Comparison of ENCODE assay signal across 22 mouse cellular contexts in genomic region chr12:108480704-108481365, GRCm38 (mm10).
DNase-seq lines count a peak whose midpoint lies in the region; ATAC-seq lines count a peak whose summit lies in the region.
"Had no signal": no experiment of that assay in that cellular context is flagged by ENCODE, and none has a peak within 500 bp of the region (broad histone marks: within the 10 kb centered on the region; RNA-seq: fewer than 3 reads in every experiment).

No protein-coding gene starts in this region.

- H3K36me3 ChIP-seq in forebrain, embryonic 11.5 days (ENCODE audit: control insufficient read depth, insufficient read depth, low read length): no peaks in the 10 kb centered on the region
- no peaks in the 10 kb centered on the region; the same call in 1 of the 2 replicates for H3K36me3 ChIP-seq in forebrain, embryonic 15.5 days
- H3K36me3 ChIP-seq in neural tube, embryonic 11.5 days (ENCODE audit: control insufficient read depth, insufficient read depth, low read length): peaks cover 4% of the 10 kb centered on the region; the same call in 1 of the 2 replicates
- H3K36me3 ChIP-seq in neural tube, embryonic 15.5 days: peaks cover 5% of the 10 kb centered on the region; the same call in 1 of the 2 replicates
- peaks cover 7% of the 10 kb centered on the region; the same call in 1 of the 2 replicates for H3K36me3 ChIP-seq in midbrain, embryonic 11.5 days (ENCODE audit: control insufficient read depth, insufficient read depth, low read length)
- H3K36me3 ChIP-seq: G1E; heart, embryonic 10.5 days; liver, embryonic 15.5 days had no signal

- H3K9me3 ChIP-seq in forebrain, embryonic 11.5 days (ENCODE audit: control insufficient read depth, low read length): no peaks in the 10 kb centered on the region
- no peaks in the 10 kb centered on the region for H3K9me3 ChIP-seq in forebrain, embryonic 15.5 days
- H3K9me3 ChIP-seq in neural tube, embryonic 11.5 days (ENCODE audit: control insufficient read depth, low read length): no peaks in the 10 kb centered on the region
- no peaks in the 10 kb centered on the region for H3K9me3 ChIP-seq in neural tube, embryonic 15.5 days (replicated peaks)
- H3K9me3 ChIP-seq in midbrain, embryonic 11.5 days (ENCODE audit: control insufficient read depth, low read length): no peaks in the 10 kb centered on the region
- H3K9me3 ChIP-seq: heart, embryonic 10.5 days; liver, embryonic 15.5 days had no signal

- peak overlapping the region; percentile 46; the same call in 1 of the 2 replicates for H3K27ac ChIP-seq in forebrain, embryonic 11.5 days (ENCODE audit: low read depth, low read length)
- no peak overlapping the region for H3K27ac ChIP-seq in forebrain, embryonic 15.5 days (replicated peaks)
- 0 out of 2 replicates have a peak overlapping the region, but pooled peaks have one; percentile 39 for H3K27ac ChIP-seq in neural tube, embryonic 11.5 days (ENCODE audit: low read depth, low read length)
- no peak overlapping the region for H3K27ac ChIP-seq in neural tube, embryonic 15.5 days (replicated peaks)
- peak overlapping the region; percentile 47 for H3K27ac ChIP-seq in midbrain, embryonic 11.5 days (ENCODE audit: low read depth, low read length)
- H3K27ac ChIP-seq: gastrocnemius, adult 2 months; heart, embryonic 10.5 days; liver, embryonic 15.5 days had no signal

- peaks cover 25% of the 10 kb centered on the region for H3K4me1 ChIP-seq in forebrain, embryonic 11.5 days (replicated peaks; ENCODE audit: control insufficient read depth, insufficient read depth, low read length)
- H3K4me1 ChIP-seq in forebrain, embryonic 15.5 days: peaks cover 19% of the 10 kb centered on the region
- H3K4me1 ChIP-seq in neural tube, embryonic 11.5 days (ENCODE audit: control insufficient read depth, insufficient read depth, low read length): peaks cover 16% of the 10 kb centered on the region; the same call in 1 of the 2 replicates
- peaks cover 17% of the 10 kb centered on the region for H3K4me1 ChIP-seq in neural tube, embryonic 15.5 days
- H3K4me1 ChIP-seq in midbrain, embryonic 11.5 days (ENCODE audit: control insufficient read depth, insufficient read depth, low read length): peaks cover 34% of the 10 kb centered on the region
- H3K4me1 ChIP-seq: liver, embryonic 15.5 days had no signal

- no peak overlapping the region for H3K4me3 ChIP-seq in forebrain, embryonic 11.5 days (ENCODE audit: low read depth, low read length)
- no peak overlapping the region for H3K4me3 ChIP-seq in forebrain, embryonic 15.5 days
- no peak overlapping the region for H3K4me3 ChIP-seq in neural tube, embryonic 11.5 days (ENCODE audit: low read depth, low read length)
- no peak overlapping the region for H3K4me3 ChIP-seq in neural tube, embryonic 15.5 days (replicated peaks)
- H3K4me3 ChIP-seq in midbrain, embryonic 11.5 days (ENCODE audit: low read depth, low read length): no peak overlapping the region
- H3K4me3 ChIP-seq: gastrocnemius, adult 2 months; heart, embryonic 10.5 days; liver, embryonic 15.5 days had no signal

- WGBS in forebrain, embryonic 11.5 days: 4% methylated on average over 9 of the region's 9 CpGs
- WGBS in forebrain, embryonic 15.5 days: 2% methylated on average over 9 of the region's 9 CpGs
- 18% methylated on average over 9 of the region's 9 CpGs for WGBS in neural tube, embryonic 11.5 days
- 8% methylated on average over 9 of the region's 9 CpGs for WGBS in neural tube, embryonic 15.5 days
- WGBS in midbrain, embryonic 11.5 days: 4% methylated on average over 9 of the region's 9 CpGs

- DNase-seq in forebrain, embryonic 11.5 days (ENCODE audit: low spot score): no peak
- DNase-seq in neural tube, embryonic 11.5 days (ENCODE audit: low spot score): no peak
- DNase-seq in midbrain, embryonic 11.5 days (ENCODE audit: low spot score, missing footprints): peak; percentile 89
- peak; percentile 62 for DNase-seq in retina, embryonic 14.5 days (ENCODE audit: low spot score)
- DNase-seq in layer of hippocampus, postnatal 36 days: no peak
- no peak for DNase-seq in layer of hippocampus, adult 9-11 months
- DNase-seq: adrenal gland, postnatal 14 days; cerebellum, adult 11 months; cerebellum, postnatal 14 days; gastrocnemius, adult 2 months; heart, postnatal 14 days; kidney, adult 8-10 months; kidney, postnatal 25 days; right cerebral cortex, postnatal 4 days; thymus, adult 2 months had no signal

- H3K9ac ChIP-seq in forebrain, embryonic 11.5 days (ENCODE audit: low read length): no peak overlapping the region; the same call in 1 of the 2 replicates
- no peak overlapping the region for H3K9ac ChIP-seq in forebrain, embryonic 15.5 days (replicated peaks)
- peak overlapping the region; percentile 18; the same call in 1 of the 2 replicates for H3K9ac ChIP-seq in neural tube, embryonic 11.5 days (ENCODE audit: low read length)
- no peak overlapping the region for H3K9ac ChIP-seq in neural tube, embryonic 15.5 days (replicated peaks)
- 0 out of 2 replicates have a peak overlapping the region, but pooled peaks have one; percentile 40 for H3K9ac ChIP-seq in midbrain, embryonic 11.5 days (ENCODE audit: low read length)
- H3K9ac ChIP-seq: liver, embryonic 15.5 days had no signal

- H3K27me3 ChIP-seq in forebrain, embryonic 11.5 days (ENCODE audit: control insufficient read depth, insufficient read depth, low read length): no peaks in the 10 kb centered on the region
- H3K27me3 ChIP-seq in forebrain, embryonic 15.5 days: no peaks in the 10 kb centered on the region
- no peaks in the 10 kb centered on the region for H3K27me3 ChIP-seq in neural tube, embryonic 11.5 days (ENCODE audit: control insufficient read depth, insufficient read depth, low read length)
- H3K27me3 ChIP-seq in neural tube, embryonic 15.5 days (replicated peaks): no peaks in the 10 kb centered on the region
- no peaks in the 10 kb centered on the region for H3K27me3 ChIP-seq in midbrain, embryonic 11.5 days (ENCODE audit: control insufficient read depth, insufficient read depth, low read length)

- H3K4me2 ChIP-seq in forebrain, embryonic 11.5 days (ENCODE audit: low read depth, low read length, severe bottlenecking): no peak overlapping the region
- no peak overlapping the region for H3K4me2 ChIP-seq in forebrain, embryonic 15.5 days (replicated peaks)
- H3K4me2 ChIP-seq in neural tube, embryonic 11.5 days (ENCODE audit: low read depth): no peak overlapping the region
- H3K4me2 ChIP-seq in neural tube, embryonic 15.5 days: no peak overlapping the region
- H3K4me2 ChIP-seq in midbrain, embryonic 11.5 days: peak overlapping the region; percentile 19; the same call in 1 of the 2 replicates
- H3K4me2 ChIP-seq: liver, embryonic 15.5 days had no signal

- 0 out of 2 replicates have a peak, but pooled peaks have one; percentile 14 for ATAC-seq in forebrain, embryonic 11.5 days (replicated peaks; ENCODE audit: low FRiP score)
- no peak for ATAC-seq in forebrain, embryonic 15.5 days (replicated peaks)
- no peak for ATAC-seq in neural tube, embryonic 11.5 days (ENCODE audit: insufficient read depth, low FRiP score, low TSS enrichment)
- no peak for ATAC-seq in neural tube, embryonic 15.5 days (ENCODE audit: low FRiP score)
- peak; percentile 60 for ATAC-seq in midbrain, embryonic 11.5 days (ENCODE audit: low FRiP score)
- ATAC-seq: activated CD4-positive, CD25-positive, alpha-beta regulatory T cell, adult 4 months; lung, postnatal 0 days had no signal

Comparison
In these comparisons a context has a peak if more than half of its experiments do, and no peak if none do; other contexts are left out.
1. ATAC-seq: peak in forebrain, embryonic 11.5 days (single experiment) and midbrain, embryonic 11.5 days (single experiment); none in forebrain, embryonic 15.5 days (single experiment), neural tube, embryonic 11.5 days (single experiment) and neural tube, embryonic 15.5 days (single experiment).
2. H3K27ac ChIP-seq: peak in forebrain, embryonic 11.5 days (single experiment), neural tube, embryonic 11.5 days (single experiment) and midbrain, embryonic 11.5 days (single experiment); none in forebrain, embryonic 15.5 days (single experiment) and neural tube, embryonic 15.5 days (single experiment).
3. H3K9ac ChIP-seq: peak in neural tube, embryonic 11.5 days (single experiment) and midbrain, embryonic 11.5 days (single experiment); none in forebrain, embryonic 11.5 days (single experiment), forebrain, embryonic 15.5 days (single experiment) and neural tube, embryonic 15.5 days (single experiment).
4. DNase-seq: peak in midbrain, embryonic 11.5 days (single experiment) and retina, embryonic 14.5 days (single experiment); none in forebrain, embryonic 11.5 days (single experiment), neural tube, embryonic 11.5 days (single experiment), layer of hippocampus, postnatal 36 days (0 of 2) and layer of hippocampus, adult 9-11 months (single experiment).